Mouse (Mus musculus) brown adipose tissue, adult 24 weeks (tissue): ENCODE measurements around the gene Rbms3. TPM values are rescaled to one million over a fixed set of nuclear protein-coding genes. Genes with fewer than 3 reads are reported as not detected.

Source experiments
- H3K27ac ChIP-seq: fragments of 200-500 bp; replicated peaks from 2 replicates; pipeline ENCODE4 v1.5.1; 2012; ENCODE audit warnings: low read depth, mild to moderate bottlenecking, low read length
- H3K4me1 ChIP-seq: fragments of 200-500 bp; 2 replicates; pipeline ENCODE4 v1.6.1; 2012; ENCODE audit warnings: low read length, mixed read lengths; ENCODE audit not compliant: control insufficient read depth, insufficient read depth, insufficient read length
- H3K4me3 ChIP-seq: fragments of 200-500 bp; 2 replicates; pipeline ENCODE4 v1.5.1; 2012; ENCODE audit warnings: low read depth, mild to moderate bottlenecking, low read length, moderate library complexity; ENCODE audit not compliant: insufficient read depth
- polyA plus RNA-seq: library from polyadenylated mRNA; stranded (reverse); fragments of >200 nt; gene quantifications from 2 replicates; pipeline ENCODE4 v1.2.4, GENCODE M21; 2012; ENCODE audit not compliant: missing spikeins, insufficient read depth, insufficient read length

The Rbms3 gene
- polyA plus RNA-seq, 1 experiment: 2.2 TPM

DNA sequence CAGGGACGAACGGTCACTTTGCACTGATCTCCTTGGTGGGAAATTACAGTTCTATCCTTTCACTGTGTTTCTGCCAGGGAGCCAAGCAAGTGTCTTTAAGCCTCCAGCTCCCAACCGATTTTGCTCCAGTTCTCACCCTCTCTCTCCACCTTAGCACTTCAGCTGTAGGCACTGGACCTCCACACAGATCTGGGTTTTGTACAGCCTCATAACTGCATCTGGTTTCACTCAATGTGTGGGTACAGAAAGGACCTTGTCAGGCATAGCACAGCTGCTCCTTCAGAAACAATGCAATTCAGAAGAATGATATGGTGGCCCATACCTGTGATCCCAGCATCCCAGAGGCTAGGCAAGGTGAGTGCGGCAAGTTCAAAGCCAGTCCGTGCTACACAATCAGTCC, 648.9 kb downstream of the Rbms3 start:
- Histone ChIP-seq H3K27ac (no peak overlapping the region), H3K4me3 (no peak overlapping the region), H3K4me1 (no peaks in the 10 kb centered on the region)

DNA sequence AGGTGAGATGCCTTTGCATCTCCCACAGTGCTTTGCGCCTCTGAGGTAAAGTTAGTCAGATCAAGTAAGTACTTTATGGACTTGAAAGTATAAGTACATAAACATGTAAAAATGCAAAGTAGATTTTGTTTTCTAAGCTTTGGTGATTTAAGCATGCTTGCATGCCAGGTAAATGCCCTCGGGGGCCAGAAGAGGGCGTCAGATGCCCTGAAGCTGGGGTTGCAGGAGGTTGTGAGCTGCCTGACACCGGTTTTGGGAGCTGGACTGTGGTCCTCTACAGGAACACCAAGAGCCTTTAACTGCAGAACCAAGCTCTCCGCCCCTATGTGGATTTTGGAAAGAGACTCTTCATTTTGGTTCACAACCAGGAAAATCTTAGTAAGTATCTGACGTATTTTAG, 652.3 kb downstream of the Rbms3 start:
- no peaks in the 10 kb centered on the region for H3K4me1 ChIP-seq
- H3K27ac ChIP-seq: no peak overlapping the region

DNA sequence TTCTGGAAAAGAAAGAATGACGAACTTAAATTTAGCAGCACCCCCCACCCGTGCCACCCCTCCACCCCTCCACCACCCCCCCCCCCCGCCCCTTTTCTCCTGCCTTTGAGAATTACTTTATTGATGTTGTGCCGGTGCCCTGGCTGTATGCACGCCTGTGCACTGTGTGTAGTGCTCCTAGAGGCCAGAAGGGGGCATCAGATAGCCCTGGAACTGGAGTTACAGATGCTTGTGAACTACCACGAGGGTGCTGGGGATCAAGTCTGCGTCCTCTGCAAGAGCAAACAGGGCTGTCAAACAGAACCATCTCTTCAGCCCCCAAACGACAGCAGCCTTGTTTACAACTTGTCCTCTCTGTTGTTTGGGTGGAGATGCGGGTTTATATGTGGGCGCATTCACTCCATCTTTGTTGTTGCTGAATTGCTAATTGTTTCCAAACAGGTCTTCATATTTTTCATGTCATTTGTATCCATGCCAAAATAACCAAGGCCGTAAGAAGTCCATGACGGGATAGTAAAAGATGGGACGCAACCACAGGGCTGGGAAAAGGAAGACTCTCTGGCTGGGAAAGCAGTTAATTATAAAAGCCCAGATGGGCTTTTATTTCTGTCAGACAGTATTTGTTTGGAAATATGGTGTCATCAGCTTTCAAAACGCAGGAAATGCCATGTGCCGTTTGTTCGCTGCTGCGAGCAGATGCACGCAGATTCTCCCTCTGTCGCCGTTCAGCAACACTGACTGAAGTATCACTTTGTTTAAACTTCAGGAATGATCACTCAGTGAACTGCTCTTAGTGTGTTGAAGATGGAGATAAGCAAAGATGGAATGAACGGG, 652.9 kb downstream of the Rbms3 start:
- H3K27ac ChIP-seq: no peak overlapping the region
- no peaks in the 10 kb centered on the region for H3K4me1 ChIP-seq
- H3K4me3 ChIP-seq: no peak overlapping the region

More for the DNA sequence above, 652.3 kb downstream of the Rbms3 start:
- H3K4me3 ChIP-seq: no peak overlapping the region

DNA sequence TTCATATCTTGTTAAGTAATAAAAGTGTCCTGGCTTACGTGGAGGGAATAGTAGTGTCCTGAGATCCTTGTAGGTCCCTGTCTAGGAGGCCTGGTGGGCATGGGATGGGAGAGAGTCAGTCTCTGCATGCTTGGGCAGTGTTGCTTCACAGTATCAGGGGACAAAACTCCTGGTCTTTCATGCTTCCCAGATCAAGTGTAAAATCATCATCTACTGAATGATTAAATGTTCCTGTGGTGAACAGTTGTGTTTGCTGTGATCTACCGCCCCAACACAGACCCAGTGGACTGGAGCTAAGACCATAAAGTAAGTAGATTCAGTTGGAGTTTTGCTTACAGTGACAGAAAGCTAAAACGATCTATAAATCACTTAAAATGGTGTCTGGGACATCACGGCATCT, 654.4 kb downstream of the Rbms3 start:
- H3K27ac ChIP-seq: no peak overlapping the region
- H3K4me3 ChIP-seq: no peak overlapping the region

DNA sequence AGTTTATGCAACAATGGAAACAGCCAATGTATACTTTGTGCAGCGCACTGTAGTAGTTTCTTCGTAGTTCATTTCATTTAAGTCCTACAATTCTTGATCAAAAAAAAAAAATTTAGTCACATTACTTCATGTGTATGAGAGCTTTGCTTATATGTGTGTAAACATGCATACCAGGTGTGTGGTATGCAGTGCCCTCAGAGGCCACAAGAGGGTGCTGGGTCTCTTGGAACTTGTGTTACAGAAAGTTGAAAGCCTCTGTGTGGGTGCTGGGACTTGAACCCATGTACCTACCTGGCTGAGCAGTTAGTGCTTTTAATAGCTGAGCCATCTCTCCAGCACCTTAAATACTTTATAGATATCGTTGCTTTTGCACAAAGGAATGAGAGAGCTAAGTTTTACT, 655.6 kb downstream of the Rbms3 start:
- Histone ChIP-seq H3K4me1 (no peaks in the 10 kb centered on the region), H3K4me3 (no peak overlapping the region), H3K27ac (no peak overlapping the region)

More for the DNA sequence above, 654.4 kb downstream of the Rbms3 start:
- no peaks in the 10 kb centered on the region for H3K4me1 ChIP-seq

DNA sequence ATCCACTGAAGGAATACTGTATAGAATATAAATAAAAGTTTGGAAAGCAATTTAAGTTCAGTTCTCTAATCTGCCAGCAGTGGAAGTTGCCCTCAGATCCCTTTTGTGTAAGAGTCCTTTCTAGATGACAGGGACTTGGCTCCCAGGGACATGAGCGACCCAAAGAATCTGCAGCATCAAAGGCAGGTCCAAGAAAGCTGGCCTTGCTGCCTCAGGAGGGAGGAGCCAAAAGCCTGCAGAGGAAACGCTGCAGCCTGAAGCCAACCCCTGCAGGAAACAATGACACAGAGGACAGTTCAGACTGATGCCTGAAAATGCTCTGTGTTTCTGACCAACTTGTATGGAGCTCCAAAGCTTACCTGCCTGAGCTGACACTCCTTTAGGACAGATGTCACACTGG, 656.1 kb downstream of the Rbms3 start:
- Histone ChIP-seq H3K4me1 (no peaks in the 10 kb centered on the region), H3K4me3 (no peak overlapping the region), H3K27ac (no peak overlapping the region)

DNA sequence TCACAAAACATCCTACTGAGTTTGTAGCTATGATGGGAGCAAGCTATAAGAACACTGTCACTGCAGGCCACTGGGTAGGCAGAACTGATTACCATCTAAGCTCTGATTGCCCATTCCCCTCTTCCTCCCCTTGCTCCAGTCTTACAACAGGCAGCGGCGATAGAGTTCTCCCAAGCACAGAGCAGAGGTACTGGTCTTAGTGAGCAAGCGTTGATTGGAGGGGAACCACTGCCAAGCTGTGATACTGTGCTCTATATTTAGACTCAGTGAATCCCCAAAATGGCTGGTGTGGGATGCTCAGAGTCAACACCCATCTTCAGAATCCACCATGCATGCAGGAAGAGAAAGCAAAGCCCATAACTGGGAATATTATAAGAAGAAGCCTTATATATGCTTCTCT, 662.4 kb downstream of the Rbms3 start:
- no peak overlapping the region for H3K4me3 ChIP-seq
- H3K4me1 ChIP-seq: no peaks in the 10 kb centered on the region
- no peak overlapping the region for H3K27ac ChIP-seq

DNA sequence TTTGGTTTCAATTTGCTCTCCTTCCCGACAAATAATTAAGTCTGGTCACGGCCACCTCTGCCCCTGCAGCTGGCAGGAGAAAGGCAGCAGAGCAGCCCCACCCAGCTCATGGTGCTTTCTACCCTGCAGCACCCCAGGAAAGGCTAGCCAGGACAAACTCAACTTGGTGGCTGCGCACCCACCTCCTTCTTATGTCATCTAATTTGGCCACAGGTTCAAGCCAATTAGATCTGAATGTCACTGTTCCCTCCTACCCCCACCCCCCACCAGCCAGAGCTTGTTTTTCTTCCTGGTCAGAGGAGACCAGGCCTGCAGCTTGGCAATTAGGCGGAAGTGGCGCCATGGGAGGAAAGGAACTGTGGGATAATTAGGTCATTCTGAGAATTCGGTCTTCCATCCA, 664.0 kb downstream of the Rbms3 start:
- Histone ChIP-seq H3K4me3 (no peak overlapping the region), H3K27ac (no peak overlapping the region), H3K4me1 (no peaks in the 10 kb centered on the region)

DNA sequence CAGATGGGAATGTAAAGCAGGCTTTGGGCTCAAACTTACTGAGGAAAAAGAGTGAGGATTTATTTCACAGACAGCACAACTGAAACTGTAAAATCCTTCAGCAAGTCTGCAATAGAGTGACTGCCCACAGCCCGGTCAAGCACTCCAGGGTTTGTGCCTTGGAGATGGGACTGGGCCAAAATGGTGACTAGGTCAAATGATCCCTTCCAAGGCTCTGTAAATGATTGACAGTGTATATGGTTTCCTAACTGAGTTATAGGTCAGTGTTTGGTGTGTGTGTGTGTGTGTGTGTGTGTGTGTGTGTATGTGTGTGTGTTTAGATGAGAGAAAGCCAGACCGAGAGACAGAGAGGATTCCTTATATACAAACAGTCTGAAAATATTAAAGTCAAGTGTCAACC, 673.6 kb downstream of the Rbms3 start:
- H3K4me3 ChIP-seq: no peak overlapping the region
- no peaks in the 10 kb centered on the region for H3K4me1 ChIP-seq
- no peak overlapping the region for H3K27ac ChIP-seq

DNA sequence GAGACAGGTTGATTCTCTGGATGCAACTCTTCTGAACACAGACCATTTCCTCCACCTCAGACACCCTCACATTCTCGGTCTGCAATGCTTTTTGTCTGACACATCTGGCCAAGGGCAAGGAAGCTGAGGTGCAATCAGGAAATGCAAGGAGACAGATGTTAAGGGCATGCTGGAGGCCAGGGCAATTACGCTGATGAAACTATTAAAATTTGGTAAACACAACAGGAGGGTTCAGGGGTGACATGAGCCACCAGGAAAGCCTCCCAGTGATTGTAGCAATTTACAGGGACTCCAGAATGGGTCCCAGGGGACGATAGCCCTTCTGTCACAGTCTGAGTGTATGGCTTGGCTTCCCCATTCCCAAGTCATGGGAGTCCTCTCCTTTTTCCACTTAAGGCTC, 681.5 kb downstream of the Rbms3 start:
- H3K27ac ChIP-seq: no peak overlapping the region
- peaks cover 7% of the 10 kb centered on the region; the same call in 1 of the 2 replicates for H3K4me1 ChIP-seq
- H3K4me3 ChIP-seq: no peak overlapping the region

DNA sequence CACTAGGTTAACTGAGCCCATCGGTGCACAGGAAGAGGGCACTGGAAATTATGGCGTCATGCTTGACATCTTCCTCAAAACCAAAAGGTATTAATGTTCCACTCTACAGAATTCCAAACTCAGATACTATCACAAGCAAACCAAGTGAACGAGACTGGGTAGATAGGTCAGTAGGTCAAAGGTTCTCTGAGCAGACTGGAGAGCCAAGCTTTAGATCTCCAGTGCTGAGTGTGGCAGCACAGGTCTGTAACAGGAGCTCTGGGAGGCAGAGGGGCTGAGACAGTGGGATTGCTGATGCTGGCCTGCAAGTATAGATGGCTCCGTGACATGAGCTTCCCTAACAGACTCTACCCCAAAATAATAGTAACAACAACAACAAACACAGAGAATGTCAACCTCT, 682.3 kb downstream of the Rbms3 start:
- Histone ChIP-seq H3K4me1 (peaks cover 7% of the 10 kb centered on the region; the same call in 1 of the 2 replicates), H3K27ac (no peak overlapping the region), H3K4me3 (no peak overlapping the region)

DNA sequence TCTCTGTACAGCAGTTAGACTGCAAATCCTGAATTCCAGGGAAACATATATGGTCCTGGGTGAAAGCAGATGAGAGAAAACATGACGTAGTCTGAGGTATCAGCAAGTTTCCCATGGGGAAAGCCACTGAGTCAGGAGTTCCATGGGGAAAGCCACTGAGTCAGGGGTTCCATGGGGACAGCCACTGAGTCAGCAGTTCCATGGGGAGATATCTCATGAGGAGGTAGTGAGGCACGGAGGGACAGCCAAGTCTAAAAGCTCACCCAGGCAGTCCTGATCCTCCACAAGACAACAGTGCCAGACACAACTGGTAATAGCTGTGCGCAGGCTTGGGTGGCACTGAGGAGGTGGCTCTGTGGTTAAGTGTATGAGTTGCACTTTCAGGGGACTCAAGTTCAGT, 682.9 kb downstream of the Rbms3 start:
- Histone ChIP-seq H3K4me3 (no peak overlapping the region), H3K4me1 (peaks cover 7% of the 10 kb centered on the region; the same call in 1 of the 2 replicates), H3K27ac (no peak overlapping the region)

DNA sequence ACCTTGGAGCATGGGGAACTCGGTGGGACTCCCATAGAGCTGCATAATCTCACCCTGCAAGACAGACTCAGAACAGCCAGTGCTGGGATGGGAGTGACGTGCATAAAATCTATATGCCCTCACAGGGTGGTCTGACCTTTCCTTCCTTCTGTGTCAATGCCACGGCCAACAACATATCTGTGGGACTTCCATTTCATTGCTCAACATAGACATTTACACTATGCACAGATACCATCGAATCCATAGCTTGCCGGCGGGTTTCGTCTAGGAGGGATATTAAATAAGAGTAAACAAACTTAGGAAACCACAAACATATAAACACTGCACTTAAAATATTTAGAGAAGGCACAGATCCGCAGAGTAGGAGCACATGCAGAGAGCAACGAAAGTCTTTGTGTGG, 684.0 kb downstream of the Rbms3 start:
- Histone ChIP-seq H3K4me3 (no peak overlapping the region), H3K4me1 (peaks cover 7% of the 10 kb centered on the region; the same call in 1 of the 2 replicates), H3K27ac (no peak overlapping the region)

DNA sequence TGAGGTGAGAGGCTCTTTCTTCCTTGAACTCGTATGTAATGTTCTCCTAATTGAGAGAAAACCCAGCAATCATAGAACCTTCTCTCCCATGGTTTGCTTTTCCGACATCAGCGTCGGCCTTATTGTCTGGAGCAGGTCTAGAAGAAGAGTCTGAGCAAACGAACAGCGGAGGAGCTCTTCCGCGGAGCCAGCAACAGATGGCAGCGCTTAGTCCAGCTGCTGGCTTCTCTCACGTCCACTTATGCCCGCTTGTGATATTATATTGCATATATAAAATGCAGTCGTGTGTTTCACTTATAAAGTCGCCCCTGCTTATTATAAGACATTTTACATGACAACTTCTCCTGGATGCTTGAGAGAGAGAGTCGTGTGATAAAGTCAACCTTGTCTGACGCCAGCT, 685.8 kb downstream of the Rbms3 start:
- no peak overlapping the region for H3K4me3 ChIP-seq

DNA sequence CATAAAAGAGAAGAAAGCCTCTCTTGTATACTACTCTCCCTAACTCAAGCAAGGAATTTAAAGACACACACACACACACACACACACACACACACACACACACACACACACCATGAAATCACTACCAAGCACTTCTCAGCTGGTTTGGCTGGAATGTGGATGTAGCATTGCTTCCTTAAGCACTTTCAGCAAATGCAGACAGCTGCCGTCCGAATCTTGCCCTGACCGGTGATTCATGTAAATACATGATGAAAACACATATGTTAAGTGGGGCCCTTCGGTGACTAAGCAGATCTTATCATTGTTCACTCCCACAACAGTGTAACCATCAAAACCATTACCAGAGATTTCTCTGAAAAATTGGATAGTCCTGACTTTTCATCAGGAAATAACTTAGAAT, 688.6 kb downstream of the Rbms3 start:
- Histone ChIP-seq H3K4me1 (no peaks in the 10 kb centered on the region), H3K4me3 (no peak overlapping the region), H3K27ac (no peak overlapping the region)

More for the DNA sequence above, 685.8 kb downstream of the Rbms3 start:
- H3K4me1 ChIP-seq: peaks cover 7% of the 10 kb centered on the region; the same call in 1 of the 2 replicates
- H3K27ac ChIP-seq: no peak overlapping the region

DNA sequence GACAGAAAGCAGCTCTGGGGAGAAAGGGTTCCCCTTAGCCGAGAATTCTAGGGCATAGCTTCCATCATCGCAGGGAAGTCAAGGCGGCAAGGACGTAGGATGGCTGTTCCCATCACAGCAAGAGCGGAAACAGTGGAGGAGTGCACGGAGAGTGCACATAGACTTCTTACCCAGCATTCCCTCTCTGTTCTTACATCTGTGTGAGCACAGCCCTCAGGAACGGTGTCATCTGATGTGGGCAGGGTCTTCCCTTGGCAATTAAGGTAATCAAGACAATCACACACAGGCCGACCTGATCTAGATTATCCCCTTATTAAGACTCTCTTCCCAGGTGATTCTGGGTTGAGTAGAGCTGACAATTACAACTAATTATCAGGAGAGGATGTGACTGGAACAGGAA, 689.0 kb downstream of the Rbms3 start:
- Histone ChIP-seq H3K4me1 (no peaks in the 10 kb centered on the region), H3K4me3 (no peak overlapping the region), H3K27ac (no peak overlapping the region)
